Mouse (Mus musculus) spleen, postnatal 14 days (tissue): ENCODE measurements around the gene Olfr33.

Experiments
- DNase-seq, 2 experiments: peaks; one replicate each; pipeline ENCODE4 v3.0.0; 2021 to 2022; ENCODE audit warnings: low spot score in 2 of 2

The Olfr33 gene

DNA sequence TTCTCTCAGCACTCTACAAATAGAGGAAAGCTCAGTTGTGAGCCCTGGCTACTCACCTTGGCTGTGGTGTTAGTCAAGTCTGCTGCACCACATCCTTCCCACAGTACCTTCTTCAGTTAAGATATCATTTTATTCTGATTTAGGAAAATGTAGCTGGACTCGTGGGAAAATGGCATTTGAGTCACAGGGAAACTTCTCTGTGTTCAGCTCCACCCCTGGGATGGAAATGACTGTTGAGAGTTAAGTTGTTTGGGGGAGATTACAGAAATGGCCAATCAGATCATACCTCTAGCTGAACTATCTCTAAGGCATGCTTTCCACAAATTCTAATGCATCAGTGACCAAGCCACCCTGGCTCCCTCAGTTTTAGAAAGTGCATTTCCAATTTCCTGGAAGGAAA lies at the start of gene Olfr33:
Gene Olfr33, minus strand, starts transcription at position 101 of the 400 bp plus-strand sequence.
- DNase-seq = no peak

DNA sequence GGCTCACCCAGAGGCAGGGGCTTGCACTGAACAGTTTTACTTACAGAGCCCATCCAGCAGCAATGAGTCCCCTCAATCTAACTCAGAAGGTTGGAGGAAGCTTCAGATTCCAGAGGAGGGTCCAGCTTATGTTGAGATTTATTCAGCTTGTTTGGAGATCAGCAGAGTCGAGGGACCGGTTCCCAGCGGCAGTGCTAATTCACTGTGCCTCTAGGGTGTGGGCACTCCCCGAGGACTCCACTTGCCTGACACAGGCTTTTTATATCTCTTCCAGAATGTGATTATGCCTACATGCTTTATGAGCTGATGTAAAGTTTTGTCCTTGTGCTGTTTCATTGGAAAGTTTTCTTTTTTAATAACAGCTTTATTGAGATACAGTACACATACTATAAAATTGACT lies 40.4 kb upstream of the Olfr33 start, which contains the start of the genes Olfr560 and Olfr78:
Gene Olfr560, minus strand, starts transcription at position 101 of the 400 bp plus-strand sequence.
Gene Olfr78, minus strand, starts transcription at position 206 of the 400 bp plus-strand sequence.
- no peak for DNase-seq

GRCm38 (mm10) chr7:102752086-102752485 lies 33.2 kb upstream of the Olfr33 start:
- DNase-seq = no peak

DNA sequence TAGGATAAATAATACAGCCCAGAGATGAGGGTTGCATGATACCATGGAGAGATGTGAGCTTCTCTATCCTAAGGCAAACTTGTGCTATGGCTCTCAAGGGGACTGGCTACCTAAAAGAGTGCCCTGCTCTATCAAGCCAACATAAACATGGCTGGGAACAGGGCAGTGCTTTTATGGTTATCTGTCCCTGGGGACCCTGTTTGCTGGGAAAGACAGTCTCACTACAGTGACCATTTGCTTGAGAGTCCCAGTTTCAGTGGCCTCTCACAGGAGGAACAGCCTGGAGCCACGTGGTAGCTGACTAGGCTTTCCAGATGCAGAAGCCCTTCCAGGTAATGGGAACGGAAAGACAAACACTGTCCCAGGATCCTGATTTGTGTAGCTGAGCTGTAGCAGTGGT lies 18.8 kb upstream of the Olfr33 start:
- DNase-seq = no peak

DNA sequence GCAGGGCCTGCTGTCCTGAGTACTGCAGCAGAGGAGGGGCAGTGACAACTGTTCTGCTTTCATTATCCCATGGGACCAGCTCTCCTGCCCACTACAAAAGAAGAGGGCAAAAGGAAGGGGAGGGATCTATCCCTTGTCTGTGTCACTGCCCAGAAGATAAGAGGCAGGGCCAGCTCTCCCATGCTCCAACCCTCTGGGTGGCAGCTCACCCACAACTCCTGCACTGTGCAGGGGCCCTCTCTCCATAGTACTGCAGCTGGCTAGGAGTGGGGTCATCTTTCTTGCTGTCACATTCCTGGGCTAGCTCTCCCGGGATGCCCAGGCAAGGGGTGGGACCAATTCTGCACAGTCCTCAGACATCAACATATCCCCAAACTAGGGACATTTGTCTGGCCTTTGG lies 14.9 kb upstream of the Olfr33 start:
- DNase-seq = no peak

- DNase-seq = no peak
These were observed 8.5 kb upstream of the Olfr33 start, which contains the start of gene Olfr559 for GRCm38 (mm10) chr7:102727391-102727790. Gene Olfr559 (minus strand): TSS chr7:102727491.

DNA sequence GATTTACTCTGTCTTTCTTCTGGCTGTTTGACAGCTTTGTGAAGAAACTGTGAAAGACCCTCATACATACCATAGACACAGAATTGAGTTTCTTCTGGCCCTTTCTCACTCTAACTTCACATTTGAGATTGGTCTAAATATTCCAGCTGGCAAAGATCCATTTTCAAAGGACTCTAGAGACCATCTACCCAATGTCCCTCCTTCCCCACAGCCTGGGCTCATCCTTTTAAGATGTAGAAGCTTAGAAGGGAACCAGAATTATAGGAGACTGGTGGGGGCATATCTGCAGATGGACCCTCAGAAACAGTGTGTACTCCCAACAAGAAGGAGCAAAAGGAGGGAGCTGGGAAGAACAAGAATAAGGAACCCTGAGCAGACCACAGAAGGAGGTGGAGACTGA lies 17.0 kb downstream of the Olfr33 start, which contains the start of gene Olfr558:
Gene Olfr558, plus strand, starts transcription at position 301 of the 400 bp plus-strand sequence.
- DNase-seq = no peak

DNA sequence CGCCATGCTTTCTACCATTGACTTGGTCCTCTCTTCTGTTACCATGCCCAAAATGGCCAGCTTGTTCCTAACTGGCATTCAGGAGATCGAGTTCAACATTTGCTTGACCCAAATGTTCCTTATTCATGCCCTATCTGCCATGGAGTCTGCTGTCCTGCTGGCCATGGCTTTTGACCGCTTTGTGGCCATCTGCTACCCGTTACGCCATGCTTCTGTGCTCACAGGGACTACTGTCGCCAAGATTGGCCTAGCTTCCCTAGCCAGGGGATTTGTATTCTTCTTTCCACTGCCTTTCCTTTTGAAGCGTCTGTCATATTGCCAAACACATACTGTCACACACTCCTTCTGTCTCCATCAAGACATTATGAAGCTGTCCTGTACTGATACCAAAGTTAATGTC lies 20.4 kb downstream of the Olfr33 start:
- no peak for DNase-seq

DNA sequence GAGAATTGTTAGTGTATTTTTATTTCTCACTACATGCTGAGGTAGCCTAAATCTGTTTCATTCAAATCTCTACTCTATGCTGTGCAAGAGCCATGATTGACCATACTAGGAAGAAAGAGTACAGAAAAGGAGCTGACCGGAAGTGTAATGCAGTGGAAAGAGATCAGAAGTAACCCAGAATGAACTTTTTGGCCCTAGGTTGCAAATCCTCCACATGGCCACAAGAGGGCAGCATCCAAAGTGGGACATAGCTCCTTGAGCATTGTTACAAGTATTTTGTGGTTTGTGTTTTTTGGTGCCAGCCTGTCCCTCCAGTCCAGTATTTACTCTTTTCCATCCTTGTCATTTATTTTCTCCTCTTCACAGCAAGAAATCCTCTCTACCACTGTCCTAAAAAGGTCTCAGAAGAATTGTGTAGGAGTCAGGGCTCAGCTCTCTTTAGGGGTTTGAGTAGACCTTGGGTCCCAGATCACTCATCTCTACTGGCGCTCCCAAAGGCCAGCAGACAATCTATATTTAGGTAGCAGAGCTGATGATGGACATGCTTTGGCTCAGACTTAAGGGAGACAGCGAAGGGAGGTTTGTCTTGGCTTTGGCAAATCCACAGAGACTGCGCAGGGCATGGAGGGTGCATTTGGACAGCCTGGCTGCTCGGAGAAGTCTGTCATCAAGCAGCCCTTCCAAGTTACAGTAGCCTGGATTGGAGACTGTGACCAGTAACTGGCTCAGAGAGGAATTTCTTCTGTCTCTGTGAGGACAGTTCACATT lies 23.3 kb downstream of the Olfr33 start, which contains the start of gene Olfr557:
Gene Olfr557, plus strand, starts transcription at position 553 of the 768 bp plus-strand sequence.
- no peak for DNase-seq

GRCm38 (mm10) chr7:102686944-102687501 lies 31.8 kb downstream of the Olfr33 start, which contains the start of gene Trim68:
Gene Trim68 (minus strand): TSS chr7:102687327.
- peak; percentile 64 to 74 for DNase-seq

DNA sequence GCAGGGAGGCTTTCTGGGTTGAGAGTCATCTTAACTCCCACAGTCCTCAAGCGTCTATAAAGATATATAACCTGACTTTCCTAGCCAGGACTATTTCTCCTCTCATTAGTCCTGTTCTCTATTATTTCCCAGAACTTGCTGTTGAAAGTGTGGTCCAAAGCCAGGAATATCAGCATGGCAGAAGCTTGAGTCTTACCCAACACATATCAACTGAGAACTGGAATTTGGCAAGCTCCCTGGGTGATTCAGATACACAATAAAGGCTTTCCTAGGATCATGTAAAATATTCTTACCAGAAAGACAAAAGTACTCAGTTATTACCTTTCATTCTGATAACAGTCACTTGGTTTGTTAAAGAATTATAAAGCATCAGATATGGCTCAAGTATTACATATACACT lies 37.0 kb downstream of the Olfr33 start:
- no peak for DNase-seq

DNA sequence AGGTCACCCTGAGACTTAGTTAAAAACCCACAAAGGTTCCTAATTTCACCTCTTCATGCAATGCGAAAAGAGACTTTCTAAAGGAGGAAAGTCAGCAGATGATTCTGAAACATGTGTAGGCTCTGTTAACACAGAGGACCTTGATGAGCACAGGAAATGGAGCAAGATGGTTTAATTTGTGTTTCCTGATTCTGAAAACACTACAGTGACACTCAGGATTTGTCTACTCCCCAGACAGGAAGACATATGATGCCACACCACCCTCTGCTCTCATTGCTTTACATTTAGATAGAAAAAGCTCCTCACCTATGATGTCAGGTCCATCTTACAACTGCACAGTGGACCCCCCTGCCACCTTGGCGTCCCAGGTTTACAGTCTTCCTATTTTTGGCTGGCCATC lies 42.6 kb downstream of the Olfr33 start:
- DNase-seq = no peak

DNA sequence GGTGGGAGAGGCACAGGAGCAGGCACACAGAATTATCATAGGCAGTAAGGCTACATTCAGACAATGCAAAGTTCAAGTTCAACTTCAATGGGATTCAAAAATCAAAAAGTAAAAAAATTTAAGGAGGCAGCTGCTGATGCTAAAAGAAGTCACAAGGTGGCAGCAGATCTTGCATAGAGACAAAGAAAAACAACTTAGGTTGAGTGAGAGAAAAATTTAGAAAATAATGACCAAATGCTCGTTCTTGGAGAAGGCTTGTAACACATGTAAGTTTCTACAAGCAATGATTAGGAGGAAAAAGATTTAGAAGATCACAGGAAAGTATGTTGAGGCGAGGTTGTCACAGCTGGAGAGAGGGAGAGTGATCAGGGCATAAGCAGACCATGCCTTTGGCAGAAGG lies 53.5 kb downstream of the Olfr33 start:
- DNase-seq = no peak

DNA sequence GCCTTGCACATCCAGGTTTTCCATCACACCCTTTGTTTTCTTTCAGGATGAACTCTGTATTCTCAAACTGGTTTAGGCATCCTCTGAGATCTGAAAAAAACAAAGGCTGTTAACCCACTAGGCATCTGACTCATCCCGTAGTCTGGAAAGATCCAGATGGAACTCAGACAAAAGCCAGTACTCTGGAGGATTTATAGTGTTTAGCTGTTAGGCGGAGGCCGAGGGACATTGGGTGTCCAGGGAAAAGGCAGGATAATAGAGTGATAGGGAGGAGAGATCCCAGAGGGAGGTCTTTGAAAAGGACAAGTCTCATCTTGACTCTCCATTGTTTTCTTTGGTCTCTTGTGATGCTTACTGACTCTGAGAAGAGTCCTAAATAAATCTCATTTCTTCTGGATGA lies 54.3 kb downstream of the Olfr33 start, which contains the start of gene Olfr556:
Gene Olfr556, plus strand, starts transcription at position 301 of the 400 bp plus-strand sequence.
- DNase-seq = no peak
